Mouse (Mus musculus): ENCODE data around the gene Nsun2. TPM values are rescaled to one million over a fixed set of nuclear protein-coding genes. Genes with fewer than 3 reads are reported as not detected.

Nsun2 gene
- polyA plus RNA-seq, 1 experiment from 2014 or later = 278 TPM

DNA sequence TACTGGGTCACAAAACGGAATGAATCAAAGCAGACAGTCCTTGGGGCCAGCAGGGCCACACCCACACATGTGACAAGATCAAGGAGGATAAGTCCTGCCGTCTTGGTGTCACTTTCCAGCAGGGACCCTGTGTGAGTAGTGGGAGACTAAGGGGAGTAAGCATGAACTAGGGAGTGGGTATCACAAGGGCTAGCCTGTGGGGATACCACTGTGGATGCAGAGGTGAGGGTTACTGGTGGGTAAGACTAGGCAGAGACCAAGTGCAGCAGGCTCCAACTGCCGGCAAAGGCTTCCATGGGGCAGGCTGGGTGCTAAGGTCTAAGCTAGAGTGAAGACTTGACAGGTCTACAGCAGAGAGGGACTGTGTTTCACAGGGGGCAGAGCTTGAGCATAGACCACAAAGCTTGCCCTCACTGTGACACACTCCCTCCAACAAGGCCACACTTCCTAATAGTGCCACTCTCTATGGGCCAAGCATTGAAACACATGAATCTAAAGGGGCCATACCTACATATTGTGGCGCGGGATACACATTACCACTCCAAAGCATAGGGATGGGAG lies 109.2 kb downstream of the Nsun2 start:
- 61% methylated on average over 5 of the region's 5 CpGs for WGBS

GRCm38 (mm10) chr13:69643937-69644336 lies 110.4 kb downstream of the Nsun2 start:
- no peak overlapping the region for H3K27ac ChIP-seq (ENCODE audit: low read depth, low read length)
- no peaks in the 10 kb centered on the region for H3K9me3 ChIP-seq (ENCODE audit: control insufficient read depth, low read length)
- no peak overlapping the region for H3K9ac ChIP-seq (ENCODE audit: low read depth, low read length)
- no peaks in the 10 kb centered on the region for H3K27me3 ChIP-seq (replicated peaks; ENCODE audit: control insufficient read depth, insufficient read depth, low read length)
- peak; percentile 17 for DNase-seq (ENCODE audit: low spot score)
- no peaks in the 10 kb centered on the region for H3K4me1 ChIP-seq (replicated peaks; ENCODE audit: control insufficient read depth, insufficient read depth, low read length)
- H3K4me2 ChIP-seq = no peak overlapping the region
- 83% methylated on average over 2 of the region's 2 CpGs for WGBS
- H3K36me3 ChIP-seq (ENCODE audit: control insufficient read depth, insufficient read depth, low read length) = no peaks in the 10 kb centered on the region
- ATAC-seq (replicated peaks; ENCODE audit: low FRiP score) = no peak
- H3K4me3 ChIP-seq (ENCODE audit: low read depth, low read length) = no peak overlapping the region

More for the DNA sequence above, 109.2 kb downstream of the Nsun2 start:
- DNase-seq (ENCODE audit: low spot score) (peak; percentile 29), ATAC-seq (replicated peaks; ENCODE audit: low FRiP score) (no peak)
- Histone ChIP-seq H3K27me3 (replicated peaks; ENCODE audit: control insufficient read depth, insufficient read depth, low read length) (no peaks in the 10 kb centered on the region), H3K4me3 (ENCODE audit: low read depth, low read length) (no peak overlapping the region), H3K9me3 (ENCODE audit: control insufficient read depth, low read length) (no peaks in the 10 kb centered on the region), H3K9ac (ENCODE audit: low read depth, low read length) (no peak overlapping the region), H3K27ac (ENCODE audit: low read depth, low read length) (no peak overlapping the region), H3K4me2 (no peak overlapping the region), H3K4me1 (replicated peaks; ENCODE audit: control insufficient read depth, insufficient read depth, low read length) (no peaks in the 10 kb centered on the region), H3K36me3 (ENCODE audit: control insufficient read depth, insufficient read depth, low read length) (peaks cover 4% of the 10 kb centered on the region; the same call in 1 of the 2 replicates)

DNA sequence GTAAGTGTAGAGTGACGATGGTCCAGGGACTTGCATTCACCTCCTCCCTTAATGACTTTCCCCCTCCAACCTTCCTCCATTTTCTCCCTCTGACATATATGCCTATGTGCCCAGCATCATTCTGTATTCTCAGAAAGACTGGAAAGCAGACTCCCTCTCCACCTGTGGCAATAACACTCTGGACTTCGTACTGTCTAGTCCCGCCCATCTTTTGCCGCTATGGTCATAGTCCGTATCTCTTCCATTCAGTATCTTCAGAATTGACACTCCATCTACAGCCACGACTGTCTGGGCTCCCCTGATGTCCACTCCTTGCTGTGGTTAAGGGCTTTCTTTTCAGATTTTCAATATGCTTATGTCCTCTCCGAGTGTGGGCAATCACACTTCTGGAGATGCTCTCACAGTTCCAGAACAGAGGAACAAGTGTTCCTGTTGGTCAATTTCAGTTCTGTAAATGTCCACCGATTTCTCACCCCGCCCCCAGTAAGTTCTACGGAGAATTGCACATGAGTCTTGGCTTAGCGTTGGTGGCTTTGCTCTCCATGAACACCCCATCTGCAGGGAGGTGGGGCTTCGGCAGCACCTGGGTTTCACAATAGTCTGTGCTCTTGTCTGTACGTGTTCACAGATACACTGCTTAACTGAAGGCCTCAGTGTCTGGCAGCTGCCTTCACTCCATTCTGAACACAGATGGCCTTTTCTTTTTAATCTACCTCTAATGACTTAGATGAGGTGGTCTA lies 111.1 kb downstream of the Nsun2 start:
- Histone ChIP-seq H3K27me3 (replicated peaks; ENCODE audit: control insufficient read depth, insufficient read depth, low read length) (no peaks in the 10 kb centered on the region), H3K4me3 (ENCODE audit: low read depth, low read length) (no peak overlapping the region), H3K36me3 (ENCODE audit: control insufficient read depth, insufficient read depth, low read length) (no peaks in the 10 kb centered on the region), H3K9ac (ENCODE audit: low read depth, low read length) (no peak overlapping the region), H3K27ac (ENCODE audit: low read depth, low read length) (no peak overlapping the region), H3K4me1 (replicated peaks; ENCODE audit: control insufficient read depth, insufficient read depth, low read length) (no peaks in the 10 kb centered on the region), H3K9me3 (ENCODE audit: control insufficient read depth, low read length) (no peaks in the 10 kb centered on the region), H3K4me2 (no peak overlapping the region)
- WGBS = 75% methylated on average over 13 of the region's 13 CpGs
- ATAC-seq (replicated peaks; ENCODE audit: low FRiP score) = 0 out of 2 replicates have a peak, but pooled peaks have one; percentile 9
- DNase-seq (ENCODE audit: low spot score) = peak; percentile 24

GRCm38 (mm10) chr13:69645694-69646423 lies 112.3 kb downstream of the Nsun2 start:
- H3K4me3 ChIP-seq (ENCODE audit: low read depth, low read length) = no peak overlapping the region
- no peak for ATAC-seq (replicated peaks; ENCODE audit: low FRiP score)
- no peak overlapping the region for H3K9ac ChIP-seq (ENCODE audit: low read depth, low read length)
- no peak overlapping the region for H3K4me2 ChIP-seq
- no peaks in the 10 kb centered on the region for H3K9me3 ChIP-seq (ENCODE audit: control insufficient read depth, low read length)
- no peak overlapping the region for H3K27ac ChIP-seq (ENCODE audit: low read depth, low read length)
- H3K4me1 ChIP-seq (replicated peaks; ENCODE audit: control insufficient read depth, insufficient read depth, low read length) = no peaks in the 10 kb centered on the region
- H3K36me3 ChIP-seq (ENCODE audit: control insufficient read depth, insufficient read depth, low read length) = no peaks in the 10 kb centered on the region
- 75% methylated on average over 13 of the region's 13 CpGs for WGBS
- peak; percentile 25 for DNase-seq (ENCODE audit: low spot score)
- no peaks in the 10 kb centered on the region for H3K27me3 ChIP-seq (replicated peaks; ENCODE audit: control insufficient read depth, insufficient read depth, low read length)

GRCm38 (mm10) chr13:69646481-69646880 lies 112.9 kb downstream of the Nsun2 start:
- no peaks in the 10 kb centered on the region for H3K9me3 ChIP-seq (ENCODE audit: control insufficient read depth, low read length)
- H3K4me2 ChIP-seq = no peak overlapping the region
- H3K4me1 ChIP-seq (replicated peaks; ENCODE audit: control insufficient read depth, insufficient read depth, low read length) = no peaks in the 10 kb centered on the region
- H3K27me3 ChIP-seq (replicated peaks; ENCODE audit: control insufficient read depth, insufficient read depth, low read length) = no peaks in the 10 kb centered on the region
- 77% methylated on average over 9 of the region's 9 CpGs for WGBS
- no peak overlapping the region for H3K9ac ChIP-seq (ENCODE audit: low read depth, low read length)
- ATAC-seq (replicated peaks; ENCODE audit: low FRiP score) (no peak), DNase-seq (ENCODE audit: low spot score) (peak; percentile 15)
- no peak overlapping the region for H3K27ac ChIP-seq (ENCODE audit: low read depth, low read length)
- H3K36me3 ChIP-seq (ENCODE audit: control insufficient read depth, insufficient read depth, low read length) = no peaks in the 10 kb centered on the region
- H3K4me3 ChIP-seq (ENCODE audit: low read depth, low read length) = no peak overlapping the region

DNA sequence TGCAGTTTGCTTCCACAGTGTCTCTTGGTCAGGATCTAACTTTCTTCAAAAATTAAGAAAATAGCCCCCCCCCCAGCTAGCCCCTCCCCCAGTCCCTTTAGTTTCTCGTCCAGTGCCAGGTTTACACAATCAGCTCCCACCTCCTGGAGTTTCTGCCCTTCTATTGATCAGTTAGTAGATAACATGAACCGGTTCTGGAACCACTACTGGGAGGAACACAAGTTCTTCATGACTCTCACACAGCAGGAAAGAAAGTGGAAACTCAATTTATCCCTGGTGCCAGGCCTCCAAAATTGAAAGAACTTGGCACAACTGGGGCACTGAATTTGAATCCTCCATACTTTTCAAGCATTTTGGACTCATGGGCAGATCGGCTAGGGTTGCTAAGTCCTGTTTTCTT lies 121.0 kb downstream of the Nsun2 start:
- no peaks in the 10 kb centered on the region for H3K27me3 ChIP-seq (replicated peaks; ENCODE audit: control insufficient read depth, insufficient read depth, low read length)
- no peak for ATAC-seq (replicated peaks; ENCODE audit: low FRiP score)
- no peak overlapping the region for H3K4me3 ChIP-seq (ENCODE audit: low read depth, low read length)
- WGBS = 60% methylated on average over 3 of the region's 3 CpGs
- H3K36me3 ChIP-seq (ENCODE audit: control insufficient read depth, insufficient read depth, low read length) = no peaks in the 10 kb centered on the region
- H3K9ac ChIP-seq (ENCODE audit: low read depth, low read length) = no peak overlapping the region
- no peaks in the 10 kb centered on the region for H3K9me3 ChIP-seq (ENCODE audit: control insufficient read depth, low read length)
- peak; percentile 17 for DNase-seq (ENCODE audit: low spot score)
- H3K27ac ChIP-seq (ENCODE audit: low read depth, low read length) = no peak overlapping the region
- no peak overlapping the region for H3K4me2 ChIP-seq
- H3K4me1 ChIP-seq (replicated peaks; ENCODE audit: control insufficient read depth, insufficient read depth, low read length) = no peaks in the 10 kb centered on the region

DNA sequence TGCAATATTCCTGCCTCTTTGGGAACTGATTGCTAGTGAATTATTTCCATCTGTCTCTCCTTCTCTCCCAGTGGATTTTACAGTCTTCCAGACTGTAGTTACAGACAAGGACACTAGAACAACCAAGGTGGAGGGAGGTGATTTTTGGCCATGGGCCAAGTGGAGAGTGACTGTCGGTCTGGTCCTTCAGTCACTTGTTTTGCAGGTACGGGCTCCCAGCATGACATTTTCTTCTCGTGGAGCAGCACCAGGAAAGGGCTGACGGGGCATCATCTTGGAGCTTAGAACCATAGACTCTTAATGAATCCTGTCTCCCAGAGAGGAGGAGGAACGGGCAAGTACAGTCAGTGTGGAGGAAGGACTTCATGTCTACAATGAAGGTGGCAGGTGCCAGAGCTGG lies 138.6 kb downstream of the Nsun2 start:
- Histone ChIP-seq H3K4me2 (no peak overlapping the region), H3K36me3 (ENCODE audit: control insufficient read depth, insufficient read depth, low read length) (no peaks in the 10 kb centered on the region), H3K9me3 (ENCODE audit: control insufficient read depth, low read length) (peaks cover 3% of the 10 kb centered on the region; the same call in 1 of the 2 replicates), H3K9ac (ENCODE audit: low read depth, low read length) (no peak overlapping the region), H3K4me1 (replicated peaks; ENCODE audit: control insufficient read depth, insufficient read depth, low read length) (no peaks in the 10 kb centered on the region), H3K4me3 (ENCODE audit: low read depth, low read length) (no peak overlapping the region), H3K27me3 (replicated peaks; ENCODE audit: control insufficient read depth, insufficient read depth, low read length) (no peaks in the 10 kb centered on the region), H3K27ac (ENCODE audit: low read depth, low read length) (no peak overlapping the region)
- 77% methylated on average over 5 of the region's 5 CpGs for WGBS
- DNase-seq (ENCODE audit: low spot score) (no peak), ATAC-seq (replicated peaks; ENCODE audit: low FRiP score) (no peak)

DNA sequence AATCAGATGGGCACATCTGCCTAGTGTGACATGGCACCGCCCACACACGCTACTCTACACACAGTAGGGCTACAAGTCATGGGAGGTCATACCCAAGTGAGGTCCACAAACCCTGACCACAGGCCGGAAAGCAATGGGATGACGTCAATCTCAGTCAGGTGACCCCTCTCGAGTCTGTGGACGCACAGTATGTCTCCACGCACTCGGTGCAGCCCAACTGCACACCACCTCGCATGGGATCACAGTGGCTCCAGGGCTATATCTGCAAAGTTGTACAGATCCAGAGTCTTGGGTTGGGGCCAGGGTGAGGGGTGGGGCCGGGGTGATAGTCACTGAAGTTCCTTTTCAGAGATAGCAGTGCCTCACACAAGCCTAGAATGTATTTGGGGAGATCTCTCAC lies 139.0 kb downstream of the Nsun2 start:
- WGBS = 83% methylated on average over 10 of the region's 10 CpGs
- ATAC-seq (replicated peaks; ENCODE audit: low FRiP score) = no peak

More for the DNA sequence above, 139.0 kb downstream of the Nsun2 start:
- H3K4me2 ChIP-seq = no peak overlapping the region
- no peak overlapping the region for H3K27ac ChIP-seq (ENCODE audit: low read depth, low read length)
- peaks cover 3% of the 10 kb centered on the region; the same call in 1 of the 2 replicates for H3K9me3 ChIP-seq (ENCODE audit: control insufficient read depth, low read length)
- H3K4me3 ChIP-seq (ENCODE audit: low read depth, low read length) = no peak overlapping the region
- H3K27me3 ChIP-seq (replicated peaks; ENCODE audit: control insufficient read depth, insufficient read depth, low read length) = no peaks in the 10 kb centered on the region
- H3K4me1 ChIP-seq (replicated peaks; ENCODE audit: control insufficient read depth, insufficient read depth, low read length) = no peaks in the 10 kb centered on the region
- DNase-seq (ENCODE audit: low spot score) = no peak
- H3K36me3 ChIP-seq (ENCODE audit: control insufficient read depth, insufficient read depth, low read length) = no peaks in the 10 kb centered on the region
- no peak overlapping the region for H3K9ac ChIP-seq (ENCODE audit: low read depth, low read length)

Measured in liver, embryonic 11.5 days (tissue).